Comparison of ENCODE assay signal across 17 mouse cellular contexts in genomic region chr5:92635891-92636290, GRCm38 (mm10). TPM values are rescaled to one million over a fixed set of nuclear protein-coding genes. Genes with fewer than 3 reads are reported as not detected.
"Had no signal": no experiment of that assay in that cellular context is flagged by ENCODE, and none has a peak within 500 bp of the region (broad histone marks: within the 10 kb centered on the region; RNA-seq: fewer than 3 reads in every experiment).

No protein-coding gene starts in this region.

- DNase-seq: retina, postnatal 1 day; right cerebral cortex, adult 18-20 months; right cerebral cortex, postnatal 14 days; right cerebral cortex, postnatal 25 days; right cerebral cortex, postnatal 4 days; spleen, adult 18-20 months; thymus, adult 18-20 months; thymus, adult 2 months; thymus, postnatal 14 days; thymus, postnatal 25 days; thymus, postnatal 36 days; thymus, postnatal 4 days had no signal

- H3K4me3 ChIP-seq: neural tube, embryonic 13.5 days; neural tube, embryonic 15.5 days; stomach, embryonic 15.5 days had no signal

- H3K4me1 ChIP-seq: neural tube, embryonic 13.5 days; neural tube, embryonic 15.5 days; stomach, embryonic 15.5 days had no signal

- H3K9ac ChIP-seq: neural tube, embryonic 13.5 days; neural tube, embryonic 15.5 days; stomach, embryonic 15.5 days had no signal

- H3K36me3 ChIP-seq: neural tube, embryonic 13.5 days; neural tube, embryonic 15.5 days; stomach, embryonic 15.5 days had no signal

- H3K4me2 ChIP-seq: neural tube, embryonic 13.5 days; neural tube, embryonic 15.5 days; stomach, embryonic 15.5 days had no signal

- H3K27ac ChIP-seq: neural tube, embryonic 13.5 days; neural tube, embryonic 15.5 days; stomach, embryonic 15.5 days; stomach, postnatal 0 days had no signal

- H3K27me3 ChIP-seq: neural tube, embryonic 13.5 days; neural tube, embryonic 15.5 days; stomach, embryonic 15.5 days had no signal

- H3K9me3 ChIP-seq: neural tube, embryonic 13.5 days; neural tube, embryonic 15.5 days; stomach, embryonic 15.5 days had no signal

RNA-seq across cellular contexts. Expression of gene Shroom3, which starts 47.3 kb away (rescaled TPM):
- total RNA-seq: neutrophil, adult 5-6 weeks had no signal
